Mouse (Mus musculus): ENCODE data around the gene Kcna4.

Kcna4 gene

GRCm38 (mm10) chr2:107289990-107290696, at the start of gene Kcna4:
Gene Kcna4, plus strand, starts transcription at chr2:107290639.
- DNase-seq (ENCODE audit: low read depth): no peak

- DNase-seq (ENCODE audit: low read depth): peak; percentile 17
These were observed 32.3 kb upstream of the Kcna4 start for GRCm38 (mm10) chr2:107258091-107258490.

GRCm38 (mm10) chr2:107266251-107266650, 24.2 kb upstream of the Kcna4 start:
- no peak for DNase-seq (ENCODE audit: low read depth)

- DNase-seq (ENCODE audit: low read depth): no peak
These were observed 20.4 kb upstream of the Kcna4 start for GRCm38 (mm10) chr2:107270050-107270449.

GRCm38 (mm10) chr2:107290697-107291019, 219 bp downstream of the Kcna4 start:
- no peak for DNase-seq (ENCODE audit: low read depth)

- no peak for DNase-seq (ENCODE audit: low read depth)
These were observed 703 bp downstream of the Kcna4 start for GRCm38 (mm10) chr2:107291142-107291541.

- DNase-seq (ENCODE audit: low read depth): no peak
These were observed 4.1 kb downstream of the Kcna4 start for GRCm38 (mm10) chr2:107294521-107294920.

- peak; percentile 58 for DNase-seq (ENCODE audit: low read depth)
These were observed 11.4 kb downstream of the Kcna4 start for GRCm38 (mm10) chr2:107301886-107302285.

GRCm38 (mm10) chr2:107304707-107305106, 14.3 kb downstream of the Kcna4 start:
- DNase-seq (ENCODE audit: low read depth): peak; percentile 4

GRCm38 (mm10) chr2:107306077-107306476, 15.6 kb downstream of the Kcna4 start:
- DNase-seq (ENCODE audit: low read depth): no peak

GRCm38 (mm10) chr2:107318636-107319035, 28.2 kb downstream of the Kcna4 start:
- no peak for DNase-seq (ENCODE audit: low read depth)

GRCm38 (mm10) chr2:107321596-107322226, 31.3 kb downstream of the Kcna4 start:
- no peak for DNase-seq (ENCODE audit: low read depth)

- no peak for DNase-seq (ENCODE audit: low read depth)
These were observed 33.7 kb downstream of the Kcna4 start for GRCm38 (mm10) chr2:107324090-107324489.

- no peak for DNase-seq (ENCODE audit: low read depth)
These were observed 36.8 kb downstream of the Kcna4 start for GRCm38 (mm10) chr2:107327276-107327675.

GRCm38 (mm10) chr2:107341291-107341690, 50.9 kb downstream of the Kcna4 start:
- peak; percentile 4 for DNase-seq (ENCODE audit: low read depth)

GRCm38 (mm10) chr2:107344807-107345206, 54.4 kb downstream of the Kcna4 start:
- DNase-seq (ENCODE audit: low read depth): no peak

GRCm38 (mm10) chr2:107345299-107345698, 54.9 kb downstream of the Kcna4 start:
- no peak for DNase-seq (ENCODE audit: low read depth)

Measured in 416B (cell line).